Mouse (Mus musculus): ENCODE measurements at regions not wholly inside any gene's neighbourhood (a gene's known extent, or its start where the extent isn't known, plus 50 kb on each side); places are given as distances from the start of the nearest gene placed in this dataset.

- intact Hi-C loops (cut with DNase I; ENCODE audit: low total_unique reads) = no loop called here
- no peak for DNase-seq
These were observed 271.7 kb downstream of the Rps6kc1 start for GRCm38 (mm10) chr1:190639846-190640245.

GRCm38 (mm10) chr1:190634935-190635334 is 276.6 kb downstream of the Rps6kc1 start:
- intact Hi-C loops (cut with DNase I; ENCODE audit: low total_unique reads) = no loop called here
- no peak for DNase-seq

- intact Hi-C loops (cut with DNase I; ENCODE audit: low total_unique reads) = no loop called here
These were observed 279.9 kb downstream of the Rps6kc1 start for GRCm38 (mm10) chr1:190631641-190632040.

GRCm38 (mm10) chr1:190630193-190630592 is 281.4 kb downstream of the Rps6kc1 start:
- no peak for DNase-seq
- intact Hi-C loops (cut with DNase I; ENCODE audit: low total_unique reads) = no loop called here

More at GRCm38 (mm10) chr1:190631641-190632040, 279.9 kb downstream of the Rps6kc1 start:
- no peak for DNase-seq

- intact Hi-C loops (cut with DNase I; ENCODE audit: low total_unique reads) = no loop called here
These were observed 287.7 kb downstream of the Rps6kc1 start for GRCm38 (mm10) chr1:190623916-190624315.

GRCm38 (mm10) chr1:190600425-190600824 is 311.1 kb downstream of the Rps6kc1 start:
- intact Hi-C loops (cut with DNase I; ENCODE audit: low total_unique reads) = no loop called here
- DNase-seq = no peak

More at GRCm38 (mm10) chr1:190623916-190624315, 287.7 kb downstream of the Rps6kc1 start:
- DNase-seq = no peak

- intact Hi-C loops (cut with DNase I; ENCODE audit: low total_unique reads) = no loop called here
- no peak for DNase-seq
These were observed 311.9 kb downstream of the Rps6kc1 start for GRCm38 (mm10) chr1:190599622-190600021.

- no peak for DNase-seq
- intact Hi-C loops (cut with DNase I; ENCODE audit: low total_unique reads) = no loop called here
These were observed 315.4 kb downstream of the Rps6kc1 start for GRCm38 (mm10) chr1:190596209-190596608.

- DNase-seq = no peak
- intact Hi-C loops (cut with DNase I; ENCODE audit: low total_unique reads) = no loop called here
These were observed 319.9 kb downstream of the Rps6kc1 start for GRCm38 (mm10) chr1:190591621-190592020.

GRCm38 (mm10) chr1:190589586-190589985 is 322.0 kb downstream of the Rps6kc1 start:
- intact Hi-C loops (cut with DNase I; ENCODE audit: low total_unique reads) = no loop called here
- no peak for DNase-seq

GRCm38 (mm10) chr1:190583272-190583671 is 328.3 kb downstream of the Rps6kc1 start:
- intact Hi-C loops (cut with DNase I; ENCODE audit: low total_unique reads) = no loop called here
- no peak for DNase-seq

- DNase-seq = no peak
- intact Hi-C loops (cut with DNase I; ENCODE audit: low total_unique reads) = no loop called here
These were observed 330.9 kb downstream of the Rps6kc1 start for GRCm38 (mm10) chr1:190580653-190581052.

- DNase-seq = no peak
- intact Hi-C loops (cut with DNase I; ENCODE audit: low total_unique reads) = no loop called here
These were observed 340.6 kb downstream of the Rps6kc1 start for GRCm38 (mm10) chr1:190570981-190571380.

- intact Hi-C loops (cut with DNase I; ENCODE audit: low total_unique reads) = no loop called here
- DNase-seq = no peak
These were observed 341.0 kb downstream of the Rps6kc1 start for GRCm38 (mm10) chr1:190570563-190570962.

GRCm38 (mm10) chr1:190566744-190567143 is 344.8 kb downstream of the Rps6kc1 start:
- intact Hi-C loops (cut with DNase I; ENCODE audit: low total_unique reads) = no loop called here
- DNase-seq = no peak

GRCm38 (mm10) chr1:190562865-190563457 is 348.6 kb downstream of the Rps6kc1 start:
- DNase-seq = peak; percentile 11
- intact Hi-C loops (cut with DNase I; ENCODE audit: low total_unique reads) = no loop called here

- intact Hi-C loops (cut with DNase I; ENCODE audit: low total_unique reads) = no loop called here
- no peak for DNase-seq
These were observed 351.5 kb downstream of the Rps6kc1 start for GRCm38 (mm10) chr1:190560086-190560485.

GRCm38 (mm10) chr1:190541892-190542291 is 369.7 kb downstream of the Rps6kc1 start:
- intact Hi-C loops (cut with DNase I; ENCODE audit: low total_unique reads) = no loop called here
- DNase-seq = no peak

- intact Hi-C loops (cut with DNase I; ENCODE audit: low total_unique reads) = no loop called here
- DNase-seq = no peak
These were observed 362.6 kb upstream of the Prox1 start for GRCm38 (mm10) chr1:190532879-190533676.

GRCm38 (mm10) chr1:190531224-190531623 is 360.7 kb upstream of the Prox1 start:
- intact Hi-C loops (cut with DNase I; ENCODE audit: low total_unique reads) = no loop called here
- no peak for DNase-seq

- intact Hi-C loops (cut with DNase I; ENCODE audit: low total_unique reads) = no loop called here
- DNase-seq = no peak
These were observed 359.6 kb upstream of the Prox1 start for GRCm38 (mm10) chr1:190530079-190530478.
